Mouse (Mus musculus): ENCODE data around the gene L3hypdh.

Gene L3hypdh

DNA sequence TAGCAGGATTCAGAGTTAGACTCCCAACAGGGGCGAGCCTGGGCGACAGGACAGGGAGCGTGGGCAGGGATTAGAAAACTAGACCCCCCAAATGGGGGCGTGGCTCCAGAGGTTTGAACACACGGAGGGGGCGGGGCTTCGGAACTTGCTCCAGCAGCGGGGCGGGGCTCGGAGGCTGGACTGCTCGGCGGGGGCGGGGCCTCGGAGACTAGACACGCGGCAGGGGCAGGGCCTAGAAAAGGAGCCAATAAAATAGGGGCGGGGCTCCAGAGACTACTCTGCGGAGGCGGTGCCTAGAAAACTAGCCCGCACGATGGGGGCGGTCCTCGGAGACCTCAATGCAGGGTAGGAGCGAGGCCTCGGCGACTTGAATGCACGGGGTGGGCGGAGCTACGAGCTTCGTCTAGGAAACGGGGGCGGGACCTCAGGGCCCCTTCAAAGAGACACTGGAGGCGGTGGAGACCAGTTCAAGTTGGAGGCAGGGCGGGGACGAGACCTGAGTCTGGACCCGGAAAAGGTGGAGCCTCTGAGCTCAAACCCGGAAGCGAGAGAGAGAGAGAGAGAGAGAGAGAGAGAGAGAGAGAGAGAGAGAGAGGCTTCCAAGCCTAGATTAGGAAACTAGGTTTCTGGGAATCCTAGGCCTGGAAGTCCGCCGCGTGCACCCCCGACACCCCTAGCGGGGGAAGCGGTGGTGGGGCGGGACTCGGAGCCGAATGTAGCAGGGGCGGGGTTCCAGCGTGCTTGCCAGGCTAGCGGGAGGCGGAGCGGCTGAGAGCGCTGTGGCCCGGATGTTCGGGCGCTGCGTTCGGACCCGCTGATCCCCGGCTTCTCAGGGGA lies at the start of gene L3hypdh, which contains the start of gene Jkamp:
Gene L3hypdh, minus strand, starts transcription at position 111 of the 837 bp plus-strand sequence.
Gene Jkamp, plus strand, starts transcription at position 261 of the 837 bp plus-strand sequence.
- DNase-seq (ENCODE audit: low read depth, low spot score): peak; percentile 99

DNA sequence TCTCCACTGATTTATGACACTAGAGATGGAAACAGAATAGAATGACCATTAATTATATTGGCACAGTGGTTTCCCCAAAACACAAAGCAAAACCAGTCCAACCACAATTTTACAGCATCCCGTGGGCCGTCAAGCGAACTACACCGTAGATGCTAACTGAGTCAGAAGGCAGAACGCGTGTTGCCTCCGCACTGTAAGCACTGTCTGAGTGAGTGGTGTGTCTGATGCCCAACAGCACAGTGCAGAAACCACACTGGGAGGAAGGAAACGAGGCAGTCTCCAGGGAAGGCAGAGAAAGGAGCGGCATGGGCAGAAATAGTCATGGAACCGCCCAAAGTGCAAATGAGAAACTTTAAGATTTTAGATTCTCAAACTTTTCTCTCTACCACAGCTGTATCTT lies 44.0 kb upstream of the L3hypdh start:
- peak; percentile 11 for DNase-seq (ENCODE audit: low read depth, low spot score)

DNA sequence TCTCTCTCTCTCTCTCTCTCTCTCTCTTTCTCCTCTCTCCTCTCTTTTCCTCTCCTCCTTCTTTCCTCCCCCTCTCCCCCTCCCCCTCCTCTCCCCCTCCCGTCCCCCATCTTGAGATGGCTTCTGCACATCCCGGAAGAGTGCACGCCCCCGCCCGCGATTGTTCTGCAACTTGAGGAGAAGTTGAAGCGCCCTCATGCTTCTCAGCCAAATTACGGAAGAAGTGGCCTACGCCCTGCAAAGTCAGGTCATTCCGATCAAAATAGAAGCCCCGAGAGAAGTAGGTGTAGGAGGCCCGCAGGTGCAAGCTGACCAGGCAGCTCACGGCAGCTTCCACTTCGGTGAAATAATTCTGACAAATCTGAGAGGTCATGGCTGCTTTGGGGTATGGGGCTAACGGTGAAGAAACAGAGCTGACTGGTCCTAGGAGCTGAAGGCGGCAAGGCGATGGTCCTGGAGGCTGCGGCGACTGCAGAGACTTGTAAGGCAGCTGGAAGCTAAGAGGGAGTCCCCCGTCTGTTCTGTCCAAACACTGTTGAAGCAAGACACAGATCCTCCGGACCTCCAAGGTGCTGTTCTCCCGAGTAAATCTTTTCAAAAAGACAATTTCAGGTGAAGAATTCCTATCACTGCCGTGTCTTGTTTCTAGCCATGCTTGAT lies 30.6 kb upstream of the L3hypdh start:
- DNase-seq (ENCODE audit: low read depth, low spot score): no peak

DNA sequence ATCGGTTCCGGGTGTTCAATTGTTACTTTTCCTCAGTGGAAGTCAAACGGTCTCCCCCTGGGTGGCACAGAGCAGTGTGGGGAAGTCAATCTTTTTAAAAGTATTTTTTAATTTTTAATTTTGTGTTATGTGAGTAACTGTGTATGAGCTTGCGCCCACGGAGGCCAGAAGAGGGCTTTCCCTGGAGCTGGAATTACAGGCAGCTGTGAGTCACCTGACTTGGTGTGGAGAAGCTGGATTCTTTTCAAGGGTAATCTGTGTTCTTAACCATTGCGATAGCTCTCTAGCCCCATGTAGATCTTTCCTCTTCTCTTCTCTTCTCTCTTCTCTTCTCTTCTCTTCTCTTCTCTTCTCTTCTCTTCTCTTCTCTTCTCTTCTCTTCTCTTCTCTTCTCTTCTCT lies 29.9 kb upstream of the L3hypdh start:
- DNase-seq (ENCODE audit: low read depth, low spot score): no peak

DNA sequence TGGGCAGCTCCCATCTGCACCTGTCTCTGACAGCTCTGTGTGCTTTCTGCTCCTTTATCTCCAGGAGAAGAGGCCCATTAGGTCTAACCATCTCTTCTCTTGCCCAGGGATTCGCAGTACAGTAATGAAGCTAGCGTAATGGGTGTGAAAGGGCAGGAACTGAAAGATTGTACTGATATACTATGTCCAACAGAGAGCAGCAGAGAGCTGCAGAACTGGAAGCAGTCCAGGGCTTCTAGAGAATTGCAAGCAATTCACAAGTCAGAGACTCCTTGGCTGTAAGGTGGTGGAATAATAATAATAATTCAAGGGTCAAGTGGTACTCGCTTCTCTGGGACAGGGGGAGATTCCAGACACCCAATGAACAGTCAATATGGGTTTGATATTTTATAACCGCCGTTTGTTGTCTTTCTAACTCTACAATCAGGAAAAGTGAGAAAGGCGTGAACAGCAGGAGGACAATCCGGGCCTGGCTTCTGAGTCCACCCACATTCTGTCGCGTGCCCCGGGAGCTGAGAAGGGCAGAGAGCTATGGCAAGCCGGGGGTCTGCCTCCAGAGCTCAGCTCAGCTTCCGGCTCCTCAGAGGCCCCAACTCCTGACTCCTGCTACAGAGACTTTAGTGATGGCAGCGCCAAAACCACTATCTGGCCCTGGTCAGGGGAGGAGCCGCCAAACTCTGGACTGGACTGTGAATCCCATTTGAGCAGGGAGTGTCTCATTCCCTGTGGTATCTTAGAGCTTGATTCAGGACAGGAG lies 19.5 kb upstream of the L3hypdh start:
- DNase-seq (ENCODE audit: low read depth, low spot score): no peak

DNA sequence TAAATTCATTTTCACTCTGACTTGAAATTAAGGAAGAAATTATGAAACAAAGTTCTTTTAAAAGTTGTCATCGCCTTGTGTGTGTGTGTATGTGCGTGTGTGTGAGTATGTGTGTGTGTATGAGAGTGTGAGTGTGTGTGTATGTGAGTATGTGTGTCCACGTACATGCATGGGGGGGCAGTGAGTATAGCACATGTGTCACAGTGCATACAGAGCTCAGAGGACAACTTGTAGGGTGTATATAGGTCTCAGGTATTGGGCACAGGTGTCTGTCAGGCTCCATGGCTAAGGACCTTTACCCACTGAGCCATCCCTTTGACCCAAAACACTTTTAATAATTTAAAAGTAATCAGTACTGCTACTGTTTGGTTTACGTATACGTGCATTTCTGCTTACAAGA lies 18.8 kb upstream of the L3hypdh start:
- DNase-seq (ENCODE audit: low read depth, low spot score): no peak

DNA sequence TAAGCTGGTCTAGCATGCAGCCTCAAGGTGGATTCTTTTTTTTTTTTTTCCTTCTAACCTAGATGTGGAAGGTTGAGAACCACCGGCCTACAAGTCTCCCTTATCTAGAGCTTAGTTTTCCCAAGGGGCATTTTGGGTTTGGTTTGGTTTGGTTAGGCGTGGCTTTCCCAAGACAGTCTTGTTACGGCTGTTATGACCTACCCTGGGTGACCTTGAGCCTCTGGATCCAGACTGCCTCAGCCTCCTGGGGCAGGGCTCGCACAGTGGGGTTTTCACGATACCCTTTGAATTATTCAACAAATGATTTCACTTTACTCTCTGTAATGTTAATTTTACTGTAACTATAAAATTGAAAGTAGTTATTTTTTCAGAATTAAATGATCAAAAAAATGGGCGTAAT lies 17.5 kb upstream of the L3hypdh start:
- DNase-seq (ENCODE audit: low read depth, low spot score): no peak

DNA sequence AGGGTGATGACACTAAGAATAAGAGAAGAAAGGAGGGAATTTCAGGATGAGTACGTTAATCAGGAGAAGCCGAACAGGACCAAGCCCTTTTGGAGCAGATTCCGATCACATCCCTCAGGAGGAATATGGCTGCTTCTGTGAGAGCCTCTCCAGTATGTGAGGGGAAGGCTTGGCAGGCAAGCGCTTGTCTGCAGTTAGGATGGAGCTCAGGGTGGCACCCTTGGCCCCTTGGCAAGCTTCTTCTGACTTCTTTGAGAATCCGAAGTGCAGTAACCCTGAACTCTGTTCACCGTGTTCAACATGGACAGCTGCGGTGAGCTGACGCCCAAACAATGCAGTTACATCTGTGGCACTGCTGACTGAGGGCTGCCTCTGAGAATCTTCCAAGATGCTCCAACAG lies 11.7 kb upstream of the L3hypdh start:
- no peak for DNase-seq (ENCODE audit: low read depth, low spot score)

DNA sequence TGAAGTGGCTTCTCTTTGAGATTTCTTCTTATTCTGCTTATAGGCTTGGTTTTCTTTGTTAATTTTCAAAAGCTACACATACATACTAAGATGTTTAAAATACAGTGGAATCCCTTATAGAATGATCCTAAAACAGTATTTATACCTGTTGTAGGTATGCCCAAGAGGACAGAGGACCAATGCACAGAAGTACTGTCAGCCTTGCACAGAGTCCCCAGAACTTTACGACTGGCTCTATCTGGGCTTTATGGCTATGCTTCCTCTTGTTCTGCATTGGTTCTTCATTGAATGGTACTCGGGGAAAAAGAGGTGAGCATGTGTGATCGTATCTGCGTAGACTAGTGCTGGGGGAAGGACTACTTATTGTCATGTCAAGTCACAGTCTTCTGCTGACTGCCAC lies 4.6 kb upstream of the L3hypdh start:
- DNase-seq (ENCODE audit: low read depth, low spot score): no peak

DNA sequence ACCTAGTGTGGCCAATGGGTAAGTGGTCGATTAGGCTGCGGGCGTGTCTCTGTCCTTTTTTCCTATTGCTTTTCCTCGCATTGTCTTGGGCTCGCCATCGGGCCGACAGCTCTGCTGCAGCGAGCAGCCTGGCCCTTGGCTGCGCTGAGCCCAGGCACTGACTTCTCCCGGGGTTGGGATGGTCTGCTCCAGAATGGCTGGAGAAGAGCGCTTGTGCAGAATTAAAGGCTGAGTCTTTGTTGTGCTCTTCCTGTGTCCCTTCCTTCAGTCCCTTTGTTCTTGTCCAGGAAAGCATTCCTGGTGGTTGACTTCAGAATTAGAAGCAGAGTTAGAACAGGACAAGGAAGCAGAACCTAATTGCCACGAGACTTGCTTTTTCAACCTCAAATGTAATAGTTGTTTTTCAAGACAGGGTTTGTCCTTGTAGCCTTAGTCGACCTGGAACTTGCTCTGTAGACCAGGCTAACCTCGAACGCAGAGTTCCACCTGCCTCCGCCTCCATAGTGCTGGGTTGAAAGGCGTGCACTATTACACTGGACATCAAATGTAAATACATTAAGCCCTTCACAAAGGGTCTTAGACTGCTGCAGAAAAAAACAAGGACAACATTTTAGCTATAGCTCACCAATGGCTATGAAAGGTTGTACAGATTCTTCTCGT lies 1.1 kb upstream of the L3hypdh start:
- DNase-seq (ENCODE audit: low read depth, low spot score): peak; percentile 42

DNA sequence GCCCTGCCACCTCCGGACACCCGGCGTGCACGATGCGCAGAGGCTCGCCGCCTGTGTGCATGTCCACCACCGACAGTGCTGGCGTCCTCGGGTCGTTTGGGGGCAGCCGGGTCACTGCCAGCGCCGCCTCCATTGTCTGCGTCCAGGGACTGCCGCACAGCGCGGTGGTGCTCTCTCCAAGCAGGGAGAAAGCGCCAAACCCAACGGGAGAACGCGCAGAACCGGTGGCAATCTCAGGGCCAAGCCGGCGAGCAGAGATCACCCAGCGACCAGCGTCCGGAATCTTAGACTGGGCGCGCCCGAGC lies 263 bp downstream of the L3hypdh start:
- DNase-seq (ENCODE audit: low read depth, low spot score): no peak

DNA sequence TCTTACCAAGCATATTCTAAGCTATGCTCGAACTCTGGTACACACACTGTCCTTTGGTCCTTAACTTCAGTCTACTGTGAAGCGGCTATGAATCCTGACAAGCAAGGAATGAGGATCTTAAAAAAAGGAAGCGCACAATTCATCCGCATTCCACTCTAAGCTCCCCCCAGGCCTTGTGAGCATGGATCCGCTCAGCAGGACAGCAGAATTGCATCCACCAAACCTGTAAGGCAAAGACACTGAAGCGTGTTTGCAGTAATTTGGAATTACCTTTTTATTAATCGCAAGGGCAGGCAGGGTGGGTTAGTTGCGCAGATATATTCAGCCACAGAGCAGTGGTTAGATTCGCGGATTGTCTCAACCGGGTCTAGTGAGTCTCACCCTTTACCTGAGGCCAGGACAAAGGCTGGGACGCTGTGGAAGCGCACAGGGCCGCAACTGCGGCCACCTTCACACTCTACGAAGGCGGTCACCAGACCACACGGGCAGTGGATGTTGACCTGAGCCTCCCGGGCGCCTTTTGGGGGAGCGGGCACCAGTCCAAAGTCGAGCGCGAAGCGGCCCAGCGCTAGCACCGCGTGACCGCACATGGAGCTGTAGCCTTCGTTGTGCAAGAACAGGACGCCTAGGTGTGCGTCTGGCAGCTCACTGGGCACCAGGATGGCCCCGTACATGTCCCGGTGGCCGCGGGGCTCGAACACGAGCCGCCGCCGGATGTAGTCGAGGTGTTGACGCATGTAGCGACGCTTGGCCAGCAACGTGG lies 797 bp downstream of the L3hypdh start:
- DNase-seq (ENCODE audit: low read depth, low spot score): no peak

DNA sequence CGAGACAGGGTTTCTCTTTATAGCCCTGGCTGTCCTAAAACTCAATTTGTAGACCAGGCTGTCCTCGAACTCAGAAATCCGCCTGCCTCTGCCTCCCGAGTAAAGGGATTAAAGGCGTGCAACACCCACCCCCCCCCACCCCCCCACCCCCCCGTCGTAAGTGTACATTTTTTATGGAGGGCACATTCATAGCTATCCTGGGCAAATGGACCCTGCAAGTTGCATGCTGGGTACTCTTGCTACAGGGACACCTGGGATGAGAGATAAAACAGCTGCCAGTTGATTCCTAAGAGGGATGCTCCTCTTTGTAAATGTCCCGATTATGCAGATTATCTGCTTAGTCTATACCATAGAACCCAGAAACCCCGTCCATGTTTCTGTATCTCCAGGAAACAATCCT lies 2.0 kb downstream of the L3hypdh start:
- no peak for DNase-seq (ENCODE audit: low read depth, low spot score)

DNA sequence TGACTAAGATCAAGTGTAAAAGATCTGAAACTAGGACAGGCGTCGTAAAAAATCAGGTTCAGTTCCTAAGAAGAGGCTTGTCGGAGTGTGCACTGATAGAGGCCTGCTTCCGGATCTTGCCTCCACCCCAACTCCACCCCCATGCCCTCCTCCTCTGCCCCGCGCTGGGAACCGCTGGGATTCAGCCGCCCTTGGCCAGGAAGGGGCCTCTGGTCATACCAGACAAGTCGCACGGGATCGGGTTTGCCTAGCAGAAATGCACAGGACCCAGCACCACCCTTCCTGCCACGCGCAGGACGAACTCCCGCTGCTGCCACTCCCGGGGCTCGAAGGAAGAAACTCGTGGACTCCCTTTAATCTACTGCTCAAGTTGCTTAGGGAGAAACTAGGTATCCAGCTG lies 2.9 kb downstream of the L3hypdh start:
- DNase-seq (ENCODE audit: low read depth, low spot score): no peak

DNA sequence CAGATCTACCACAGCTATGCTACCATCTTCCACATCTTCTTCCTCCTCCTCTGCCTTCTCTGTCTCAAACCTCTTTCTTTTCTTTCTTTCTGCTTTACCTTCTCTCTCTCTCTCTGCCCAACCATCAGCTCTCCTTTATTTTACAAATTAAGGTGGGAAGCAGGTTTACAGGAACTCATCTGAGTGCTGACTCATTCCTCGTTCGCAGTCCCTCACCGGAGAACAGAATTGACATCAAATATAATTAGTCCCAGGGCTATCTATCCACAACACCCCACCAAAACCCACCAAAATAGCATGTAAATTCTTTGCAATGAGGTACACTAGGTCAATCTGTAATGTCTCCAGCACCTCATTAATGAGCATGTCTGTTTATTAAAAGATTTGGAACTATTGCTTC lies 3.3 kb downstream of the L3hypdh start:
- no peak for DNase-seq (ENCODE audit: low read depth, low spot score)

DNA sequence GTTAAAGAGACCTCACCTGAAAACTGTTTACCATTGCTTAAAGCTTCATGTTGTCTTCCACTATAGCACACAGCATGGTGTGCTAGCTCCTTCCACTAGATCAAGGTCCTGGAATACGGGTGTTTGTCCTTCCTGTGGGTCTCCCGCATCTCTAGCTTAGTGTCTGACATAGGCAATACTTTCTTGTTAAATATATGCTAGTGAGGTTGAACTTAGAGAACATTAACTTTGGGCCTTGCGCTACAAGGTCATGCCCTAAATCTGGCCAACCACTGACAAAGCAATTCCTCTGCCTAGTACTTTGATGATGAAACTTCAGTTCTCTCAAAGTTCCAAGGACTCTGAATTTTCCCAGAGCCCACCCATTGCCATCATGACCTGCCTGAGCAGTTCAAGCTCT lies 7.0 kb downstream of the L3hypdh start:
- DNase-seq (ENCODE audit: low read depth, low spot score): no peak

DNA sequence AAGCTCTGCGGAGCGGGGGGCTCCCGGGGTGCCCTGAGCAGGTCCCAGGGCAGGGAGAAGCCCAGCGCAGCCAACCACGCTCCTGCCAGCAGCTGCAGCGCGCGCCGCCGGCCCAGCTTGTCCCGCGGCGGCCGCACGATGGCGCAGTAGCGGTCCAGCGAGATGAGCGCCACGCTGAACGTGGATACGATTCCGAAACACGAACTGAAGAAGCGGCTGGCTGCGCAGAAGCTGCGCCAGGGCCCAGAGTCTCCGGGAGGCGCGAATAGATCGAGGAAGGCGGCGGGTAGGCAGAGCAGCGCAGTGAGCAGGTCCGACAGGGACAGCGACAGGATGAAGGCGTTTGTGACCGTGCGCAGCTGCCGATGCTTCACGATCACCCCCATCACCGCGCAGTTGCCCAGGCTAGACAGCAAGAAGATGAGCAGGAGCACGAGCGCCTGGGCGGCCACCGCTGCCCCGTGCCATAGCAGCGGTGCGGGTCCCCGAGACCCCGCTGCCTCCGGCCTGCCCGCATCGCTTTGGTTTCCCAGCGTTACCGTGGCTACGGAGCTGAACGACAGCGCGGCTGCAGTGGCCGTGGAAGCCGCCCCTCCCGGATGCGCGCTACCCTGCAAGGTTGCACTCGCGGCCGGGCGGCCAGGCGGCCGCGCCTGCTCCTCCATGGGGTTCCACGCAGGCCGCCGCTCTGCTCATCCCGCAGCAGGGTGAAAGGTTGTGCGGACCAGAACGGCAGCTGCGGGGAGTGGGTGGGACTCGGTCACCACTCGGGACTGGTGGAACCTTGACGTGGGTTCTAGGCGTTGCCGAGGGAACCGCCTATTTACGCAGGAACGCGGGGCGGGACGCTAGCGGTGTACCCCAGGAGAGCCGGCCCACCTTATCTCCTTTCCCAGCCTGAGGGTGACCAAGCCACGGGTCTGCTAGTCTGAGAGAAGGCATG lies 14.6 kb downstream of the L3hypdh start, which contains the start of gene Gpr135:
Gene Gpr135, minus strand, starts transcription at position 799 of the 943 bp plus-strand sequence.
- peak; percentile 72 for DNase-seq (ENCODE audit: low read depth, low spot score)

DNA sequence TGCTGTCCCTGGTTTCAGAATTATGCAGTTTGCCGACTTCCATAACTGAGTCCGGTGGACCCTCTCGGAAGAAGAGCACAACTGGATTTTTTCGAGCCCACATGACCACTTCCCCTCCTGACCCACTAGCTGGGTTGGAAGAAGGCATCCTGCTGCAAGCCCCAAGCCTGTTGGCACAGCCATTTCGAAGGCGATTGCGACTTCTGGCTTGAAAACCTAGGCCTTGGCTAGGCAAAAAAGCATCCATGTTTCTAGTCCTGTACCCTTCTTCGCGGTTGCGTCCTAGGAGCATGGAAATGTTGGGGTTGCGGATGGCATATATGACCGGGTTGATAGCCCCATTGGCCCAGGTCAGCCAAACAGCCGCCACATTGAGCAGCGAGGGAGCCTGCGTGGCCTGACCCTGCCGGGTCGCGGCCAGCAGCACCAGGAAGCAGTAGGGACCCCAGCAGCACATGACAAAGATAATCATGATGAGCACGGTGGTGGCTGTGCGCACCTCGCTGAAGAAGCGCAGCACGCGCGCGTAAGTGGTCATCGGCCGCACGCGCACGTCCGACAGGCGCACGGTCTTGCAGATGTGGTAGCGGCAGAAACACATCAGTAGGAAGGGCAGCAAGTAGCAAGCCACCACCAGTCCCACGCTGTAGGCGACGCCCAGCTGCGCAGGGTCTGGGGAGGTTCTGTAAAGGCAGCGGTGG lies 15.5 kb downstream of the L3hypdh start:
- no peak for DNase-seq (ENCODE audit: low read depth, low spot score)

DNA sequence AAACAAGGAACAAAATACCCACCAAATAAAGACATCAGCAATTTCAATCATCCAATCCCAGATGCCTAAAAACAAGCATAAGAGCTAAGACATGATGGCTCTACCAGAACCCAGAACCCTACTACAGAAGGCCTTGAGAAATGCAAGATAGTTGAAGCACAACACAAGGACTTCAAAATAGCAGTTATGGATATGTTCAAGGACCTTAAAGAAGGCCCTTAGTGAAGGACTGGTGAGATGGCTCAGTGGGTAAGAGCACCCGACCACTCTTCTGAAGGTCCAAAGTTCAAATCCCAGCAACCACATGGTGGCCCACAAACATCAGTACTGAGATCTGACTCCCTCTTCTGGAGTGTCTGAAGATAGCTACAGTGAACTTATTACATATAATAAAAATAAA lies 27.5 kb downstream of the L3hypdh start:
- DNase-seq (ENCODE audit: low read depth, low spot score): no peak

All from telencephalon, adult 2 months (tissue).